Mouse (Mus musculus) spleen, adult 2 months (tissue): ENCODE results near the gene Scn8a. TPM values are rescaled to one million over a fixed set of nuclear protein-coding genes. Genes with fewer than 3 reads are reported as not detected.

Experiments
- DNase-seq, 2 experiments: peaks; one replicate each; pipeline versions ENCODE4 v3.0.0 to v3.0.0-alpha.2; 2012 to 2021; ENCODE audit warnings: low spot score in 2 of 2, low read depth in 1 of 2
- H3K27ac ChIP-seq: fragments of 200-500 bp; 2 replicates; pipeline ENCODE4 v1.5.1; 2012; ENCODE audit warnings: low read length, inconsistent platforms; ENCODE audit not compliant: insufficient read depth
- H3K27me3 ChIP-seq: fragments of 200-500 bp; 2 replicates; pipeline ENCODE4 v1.6.1; 2012; ENCODE audit warnings: mild to moderate bottlenecking, moderate library complexity, low read length, inconsistent platforms; ENCODE audit not compliant: control insufficient read depth, insufficient read depth
- H3K36me3 ChIP-seq: fragments of 200-500 bp; 2 replicates; pipeline ENCODE4 v1.6.1; 2012; ENCODE audit warnings: mild to moderate bottlenecking, low read length, inconsistent platforms; ENCODE audit not compliant: control insufficient read depth, insufficient read depth
- H3K4me1 ChIP-seq: fragments of 200-500 bp; 2 replicates; pipeline ENCODE4 v1.6.1; 2011; ENCODE audit warnings: inconsistent platforms; ENCODE audit not compliant: control insufficient read depth, insufficient read depth, insufficient read length
- H3K4me3 ChIP-seq: fragments of 200-500 bp; 2 replicates; pipeline ENCODE4 v1.5.1; 2011; ENCODE audit warnings: mild to moderate bottlenecking, inconsistent platforms; ENCODE audit not compliant: insufficient read depth, insufficient read length; ENCODE audit errors: extremely low read depth
- CTCF ChIP-seq: fragments of 200-500 bp; IDR thresholded peaks from 2 replicates; pipeline ENCODE4 v1.5.1; 2011; ENCODE audit warnings: mild to moderate bottlenecking, inconsistent platforms; ENCODE audit not compliant: insufficient read depth, insufficient read length, insufficient replicate concordance; ENCODE audit errors: extremely low read depth
- POLR2A ChIP-seq: fragments of 200-500 bp; IDR thresholded peaks from 2 replicates; pipeline ENCODE4 v1.6.1; 2011; ENCODE audit warnings: low read depth, low read length, inconsistent platforms
- WGBS: fragments of 180-500 bp; shearing (Covaris S2); methylation state at CpG from one replicate; pipeline ENCODE4 v1.1.7; 2018; 5-methylcytosine and 5-hydroxymethylcytosine counted together
- polyA plus RNA-seq: library from polyadenylated mRNA; depleted of rRNA; stranded (reverse); fragments of >200 nt; gene quantifications from 2 replicates; pipeline ENCODE4 v1.2.3, GENCODE M21; 2012

Gene Scn8a
- polyA plus RNA-seq, 1 experiment: 0.54 TPM

- WGBS: 38% methylated on average over 5 of the region's 5 CpGs
- H3K4me3 ChIP-seq: no peak overlapping the region
- H3K36me3 ChIP-seq: no peaks in the 10 kb centered on the region
- H3K27me3 ChIP-seq: no peaks in the 10 kb centered on the region
- DNase-seq: no peak
- TF ChIP-seq CTCF (no peak), POLR2A (no peak)
- H3K4me1 ChIP-seq: no peaks in the 10 kb centered on the region; the same call in 1 of the 2 replicates
- H3K27ac ChIP-seq: no peak overlapping the region
These were observed 8.8 kb upstream of the Scn8a start for GRCm38 (mm10) chr15:100860856-100861255.

- WGBS: 45% methylated on average over 3 of the region's 3 CpGs
These were observed 4.1 kb upstream of the Scn8a start for GRCm38 (mm10) chr15:100865556-100865955.

GRCm38 (mm10) chr15:100870001-100870774 is 530 bp downstream of the Scn8a start:
- Histone ChIP-seq H3K27ac (no peak overlapping the region), H3K4me1 (no peaks in the 10 kb centered on the region; the same call in none of the 2 replicates), H3K4me3 (peak overlapping the region; percentile 25; the same call in 1 of the 2 replicates), H3K36me3 (no peaks in the 10 kb centered on the region), H3K27me3 (peaks cover 24% of the 10 kb centered on the region)
- WGBS: 8% methylated on average over 62 of the region's 66 CpGs
- TF ChIP-seq POLR2A (no peak), CTCF (0 out of 2 replicates have a peak, but pooled peaks have one; percentile 8)
- DNase-seq: no peak

More at GRCm38 (mm10) chr15:100865556-100865955, 4.1 kb upstream of the Scn8a start:
- no peak overlapping the region for H3K4me3 ChIP-seq
- H3K27ac ChIP-seq: no peak overlapping the region
- H3K27me3 ChIP-seq: peaks cover 3% of the 10 kb centered on the region; the same call in 1 of the 2 replicates
- H3K36me3 ChIP-seq: no peaks in the 10 kb centered on the region
- H3K4me1 ChIP-seq: no peaks in the 10 kb centered on the region; the same call in none of the 2 replicates
- DNase-seq: no peak
- no peak for TF ChIP-seq POLR2A
- no peak for TF ChIP-seq CTCF

- TF ChIP-seq POLR2A: no peak
- no peak for TF ChIP-seq CTCF
- no peak for DNase-seq
- peaks cover 24% of the 10 kb centered on the region for H3K27me3 ChIP-seq
- 10% methylated on average over 43 of the region's 69 CpGs for WGBS
- H3K36me3 ChIP-seq: no peaks in the 10 kb centered on the region
- H3K4me3 ChIP-seq: peak overlapping the region; percentile 23
- H3K27ac ChIP-seq: no peak overlapping the region
- no peaks in the 10 kb centered on the region; the same call in none of the 2 replicates for H3K4me1 ChIP-seq
These were observed 1.1 kb downstream of the Scn8a start for GRCm38 (mm10) chr15:100870775-100871106.

- H3K27me3 ChIP-seq: peaks cover 24% of the 10 kb centered on the region
- 5% methylated on average over 51 of the region's 53 CpGs for WGBS
- H3K4me1 ChIP-seq: no peaks in the 10 kb centered on the region; the same call in none of the 2 replicates
- H3K4me3 ChIP-seq: peak overlapping the region; percentile 23
- H3K27ac ChIP-seq: no peak overlapping the region
- no peaks in the 10 kb centered on the region for H3K36me3 ChIP-seq
- DNase-seq: no peak
- TF ChIP-seq POLR2A: no peak
- no peak for TF ChIP-seq CTCF
These were observed 1.7 kb downstream of the Scn8a start for GRCm38 (mm10) chr15:100871107-100872011.

GRCm38 (mm10) chr15:100873155-100873554 is 3.5 kb downstream of the Scn8a start:
- H3K27ac ChIP-seq: no peak overlapping the region
- no peak for TF ChIP-seq CTCF
- no peak for TF ChIP-seq POLR2A
- no peak overlapping the region for H3K4me3 ChIP-seq
- no peaks in the 10 kb centered on the region for H3K36me3 ChIP-seq
- peaks cover 24% of the 10 kb centered on the region for H3K27me3 ChIP-seq
- WGBS: 6% methylated on average over 16 of the region's 16 CpGs
- H3K4me1 ChIP-seq: no peaks in the 10 kb centered on the region; the same call in none of the 2 replicates
- DNase-seq: peak; percentile 25 to 33
